Mouse (Mus musculus) left cerebral cortex, postnatal 36 days (tissue): ENCODE results near the gene Arv1. TPM values are rescaled to one million over a fixed set of nuclear protein-coding genes. Genes with fewer than 3 reads are reported as not detected.

Source experiments
- DNase-seq, 2 experiments: peaks; one replicate each; pipeline ENCODE4 v3.0.0; 2021 to 2022; ENCODE audit warnings: low spot score in 2 of 2, mixed read lengths in 1 of 2
- intact Hi-C: fragments of 180-260 bp; cut with DNase I; formaldehyde crosslinking; loops from one replicate; pipeline ENCODE4 v1.15.1; 2025
- total RNA-seq, 2 experiments: library from RNA; stranded (reverse); gene quantifications; 2 replicates each; pipeline ENCODE4 v1.2.3; 2021

Arv1 gene
- total RNA-seq, 2 experiments from 2014 or later = 9.8 to 12.7 TPM

DNA sequence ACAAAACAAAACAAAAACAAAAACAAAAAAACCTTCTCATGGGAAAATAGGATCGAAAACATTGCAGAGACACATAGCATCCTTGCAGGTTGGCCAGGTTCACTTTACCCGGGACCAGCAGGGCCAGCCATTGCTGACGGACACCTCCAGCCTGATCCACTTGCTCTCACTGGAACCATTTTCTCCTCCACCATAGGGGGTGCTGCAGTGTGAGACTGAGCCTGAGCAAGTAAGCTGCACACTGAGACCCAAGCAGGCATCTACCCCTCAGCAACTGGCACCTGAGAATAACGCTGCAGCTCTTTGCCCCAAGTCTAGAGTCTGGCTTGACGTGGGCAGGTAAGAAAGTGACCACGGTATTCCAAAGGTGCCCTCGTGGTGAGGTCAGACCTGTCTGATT lies 1.8 kb upstream of the Arv1 start:
- intact Hi-C loops = loop anchor here (5.0 kb wide), 1 partner anchor 72 kb away; the partner anchor contains the start of gene Trim67
- DNase-seq = no peak

DNA sequence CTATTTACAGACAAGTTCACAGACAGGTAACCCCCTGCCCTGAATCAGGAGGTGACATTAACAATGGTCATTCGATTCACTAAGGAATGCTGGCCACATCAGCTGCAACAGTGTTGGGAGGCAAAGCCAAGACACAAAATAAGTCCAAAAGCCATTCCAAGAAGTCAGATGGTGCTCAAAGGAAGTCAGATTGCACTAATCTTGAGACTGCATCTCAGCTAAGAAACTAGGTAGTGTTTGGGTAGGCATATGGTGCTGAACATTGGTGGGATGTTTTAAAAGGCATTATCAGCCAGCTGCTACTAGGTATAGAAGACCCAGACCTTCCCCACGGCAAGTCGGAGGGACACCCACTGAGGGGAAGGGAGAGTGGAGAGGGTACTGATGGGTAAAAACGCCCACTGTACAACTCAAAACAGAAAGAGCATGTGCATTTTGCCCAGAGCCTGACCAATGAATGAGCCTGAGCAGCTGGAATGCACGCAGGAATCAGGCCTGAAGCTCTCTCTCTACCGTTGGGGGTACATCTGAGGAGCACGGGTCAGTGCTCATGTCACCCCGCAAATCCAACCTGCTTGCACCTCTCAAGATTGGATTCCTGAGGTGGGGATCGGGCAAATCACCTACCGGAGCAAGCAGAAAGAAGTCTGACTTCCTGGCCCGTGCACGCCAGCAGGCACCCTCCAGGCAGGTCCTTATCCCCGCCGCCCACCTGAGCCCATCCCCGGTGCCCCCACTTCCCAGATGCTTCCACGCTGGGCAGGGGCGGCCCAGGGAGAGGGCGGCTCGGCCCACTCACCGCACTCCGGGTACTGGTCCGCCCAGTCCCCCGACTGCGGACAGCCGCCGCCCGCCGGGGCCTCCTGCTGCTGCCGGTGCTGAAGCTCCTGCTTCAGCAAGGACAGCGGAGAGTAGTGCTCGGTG lies 739 bp upstream of the Arv1 start:
- peak in 1 of 2 experiments; percentile 13 for DNase-seq
- intact Hi-C loops = loop anchor here (5.0 kb wide), 1 partner anchor 71 kb away; the partner anchor contains the start of gene Trim67

- intact Hi-C loops = loop anchor here (5.0 kb wide), 1 partner anchor 68 kb away; the partner anchor contains the start of gene Trim67
- no peak for DNase-seq
These were observed 2.4 kb downstream of the Arv1 start for GRCm38 (mm10) chr8:124724301-124724700.

DNA sequence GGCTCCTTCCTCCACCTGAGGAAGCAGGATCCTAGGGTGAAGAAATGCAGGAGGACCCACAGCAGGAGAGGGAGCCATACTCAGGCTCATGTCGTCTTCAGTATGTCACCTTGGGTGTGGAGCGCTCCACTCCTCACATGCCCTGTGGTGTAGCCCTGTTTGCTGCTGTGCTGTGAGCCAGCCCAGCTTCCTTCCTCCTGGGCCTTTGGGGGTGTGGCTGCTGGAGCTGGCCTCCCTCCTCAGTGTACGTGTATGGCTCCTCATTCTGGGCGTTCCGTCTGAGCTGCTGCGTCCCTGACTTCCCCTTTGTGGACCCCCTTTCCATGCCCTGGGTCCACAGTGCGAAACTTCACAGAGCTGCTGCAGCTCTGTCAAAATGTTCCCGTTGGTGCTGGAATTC lies 10.9 kb downstream of the Arv1 start:
- DNase-seq = no peak
- intact Hi-C loops = no loop called here

DNA sequence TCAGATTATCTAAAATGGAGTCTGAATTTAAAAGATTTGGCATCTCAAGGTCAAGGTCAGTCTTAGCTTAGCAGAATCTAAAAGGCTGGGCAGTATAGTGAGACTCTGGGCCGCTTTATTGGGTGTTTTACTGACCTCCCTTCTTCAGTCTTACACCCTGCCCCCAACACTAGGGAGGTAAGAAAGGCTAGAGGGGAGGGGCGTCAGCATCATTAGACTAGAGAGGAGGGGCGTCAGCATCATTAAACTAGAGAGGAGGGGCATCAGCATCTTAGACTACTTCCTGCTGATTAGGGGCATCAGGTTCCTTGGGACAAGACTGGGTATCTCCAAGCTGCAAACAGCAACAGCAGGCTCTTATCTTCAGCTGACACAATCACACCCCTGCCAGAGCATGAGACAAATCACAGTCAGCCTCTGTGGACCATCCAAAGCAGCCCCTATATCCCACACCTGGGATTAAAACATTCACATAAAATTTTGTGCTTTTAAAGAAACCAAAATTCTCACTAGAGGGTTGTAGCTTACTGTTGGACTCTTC lies 13.5 kb downstream of the Arv1 start:
- intact Hi-C loops = no loop called here
- no peak for DNase-seq

DNA sequence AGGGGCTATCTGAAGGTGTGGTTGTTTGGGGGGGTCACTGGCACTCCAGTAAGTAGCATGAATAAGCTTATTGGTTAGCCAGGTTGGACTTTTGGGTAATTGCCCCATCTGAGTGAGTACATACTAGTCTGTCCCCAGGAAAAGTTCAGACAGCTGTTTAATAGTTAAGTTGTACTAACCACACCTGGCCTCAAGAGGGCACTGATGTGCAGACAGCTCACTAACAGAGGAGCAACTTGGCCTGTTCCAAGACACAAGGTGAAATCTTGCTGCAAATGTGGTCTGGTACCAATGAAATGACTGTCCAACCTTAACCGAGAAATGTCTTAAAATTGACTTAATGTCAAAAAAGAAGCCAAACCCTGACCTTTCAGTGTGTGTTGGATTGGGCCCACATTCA lies 17.3 kb downstream of the Arv1 start:
- DNase-seq = no peak
- intact Hi-C loops = no loop called here

DNA sequence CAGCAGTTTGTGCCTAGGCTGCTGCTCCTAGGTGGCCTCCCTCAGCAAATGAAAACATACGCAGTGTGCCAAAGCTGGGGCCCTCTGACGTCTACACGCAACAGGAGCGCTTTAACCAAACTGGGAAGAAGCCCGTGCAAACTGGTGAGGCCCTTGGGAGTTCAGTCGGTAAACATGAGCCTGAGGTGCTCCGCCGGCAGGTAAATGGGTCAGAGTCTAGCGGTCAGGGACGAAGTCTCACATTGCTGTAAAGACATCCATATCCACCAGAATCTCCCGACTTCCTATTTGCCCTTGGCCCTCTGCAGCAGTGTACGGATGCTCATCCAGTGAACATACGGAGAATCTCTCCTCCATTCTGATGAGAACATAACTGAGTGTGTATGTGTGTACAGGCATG lies 24.7 kb downstream of the Arv1 start:
- intact Hi-C loops = no loop called here
- no peak for DNase-seq

DNA sequence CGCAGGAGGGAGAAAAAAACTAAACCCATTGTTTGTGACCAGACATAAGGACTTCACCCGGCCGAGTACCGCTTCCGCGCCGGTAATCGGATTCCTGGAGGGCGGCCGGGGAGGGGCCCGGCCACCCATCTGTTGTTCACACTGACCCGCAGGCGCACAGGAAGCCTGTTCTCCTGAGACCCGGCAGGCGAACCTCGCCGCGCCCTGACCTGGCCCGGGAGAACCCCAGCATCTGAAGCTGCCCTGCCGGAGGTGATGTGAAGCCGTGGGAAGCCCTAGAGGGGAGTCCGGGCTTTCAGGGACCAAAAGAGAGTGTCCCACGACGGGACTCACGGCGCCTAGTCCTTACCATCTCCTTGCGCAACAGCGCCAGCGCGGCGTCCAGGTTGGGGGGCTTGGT lies 29.3 kb downstream of the Arv1 start:
- intact Hi-C loops = no loop called here
- DNase-seq = no peak

- DNase-seq = no peak
- intact Hi-C loops = no loop called here
These were observed 29.8 kb downstream of the Arv1 start, which contains the start of gene Fam89a for GRCm38 (mm10) chr8:124751709-124752173. TSS of gene Fam89a (minus strand) at chr8:124751832.

GRCm38 (mm10) chr8:124752325-124752862 lies 30.5 kb downstream of the Arv1 start:
- intact Hi-C loops = no loop called here
- DNase-seq = no peak

DNA sequence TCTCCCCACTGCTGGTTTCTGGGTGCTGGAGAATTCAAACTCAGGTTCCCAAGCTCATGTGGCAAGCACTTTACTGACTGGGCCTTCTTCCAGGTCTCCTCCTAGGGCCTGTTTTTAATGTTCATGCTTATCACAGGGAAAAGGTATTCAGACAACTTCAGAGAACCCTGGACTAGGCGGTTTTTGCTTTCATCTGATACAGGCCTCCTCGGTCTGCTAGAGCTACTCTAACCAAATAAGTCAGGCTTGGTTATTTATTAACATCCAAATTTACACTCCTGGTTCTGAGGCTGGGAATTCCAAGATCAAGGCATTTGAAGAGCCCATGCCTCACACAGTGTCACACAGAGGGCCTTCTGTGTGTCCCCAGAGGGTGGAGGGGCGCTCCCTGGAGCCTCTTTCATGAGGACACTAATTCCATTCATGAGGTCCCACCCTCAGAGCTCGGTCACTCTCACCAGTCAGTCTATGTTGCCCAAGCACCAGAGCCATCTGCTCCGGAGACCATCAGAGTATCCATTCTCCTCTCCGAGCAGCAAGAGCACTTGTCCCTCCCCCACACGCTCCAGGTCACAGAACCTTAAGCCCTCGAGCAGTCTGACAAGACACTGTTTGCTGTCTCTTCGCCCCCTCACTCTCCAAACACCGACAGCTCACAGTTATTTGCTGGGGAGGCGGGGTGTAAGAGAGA lies 32.3 kb downstream of the Arv1 start:
- intact Hi-C loops = no loop called here
- no peak for DNase-seq

GRCm38 (mm10) chr8:124754792-124755190 lies 32.9 kb downstream of the Arv1 start:
- no peak for DNase-seq
- intact Hi-C loops = no loop called here

DNA sequence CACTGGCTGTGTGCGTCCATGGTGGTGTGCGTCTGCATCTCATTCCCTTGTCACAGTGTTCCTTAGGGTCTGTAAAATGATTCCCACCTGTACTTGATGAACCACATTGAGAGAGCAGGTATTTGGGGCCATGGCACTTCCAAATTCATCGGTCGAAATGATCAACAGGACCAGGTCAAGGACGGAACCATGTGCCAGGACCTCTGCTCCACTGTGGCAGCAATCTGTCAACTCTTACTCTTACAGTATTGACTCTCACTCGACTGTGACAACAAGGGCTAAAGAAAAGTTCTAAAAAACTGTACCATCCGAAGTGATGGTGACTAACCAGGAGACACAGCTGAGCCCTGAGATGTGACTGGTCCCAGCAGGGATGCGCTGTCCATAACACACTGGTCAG lies 33.5 kb downstream of the Arv1 start:
- intact Hi-C loops = no loop called here
- no peak for DNase-seq

- no peak for DNase-seq
- intact Hi-C loops = no loop called here
These were observed 34.2 kb downstream of the Arv1 start for GRCm38 (mm10) chr8:124756153-124756552.

DNA sequence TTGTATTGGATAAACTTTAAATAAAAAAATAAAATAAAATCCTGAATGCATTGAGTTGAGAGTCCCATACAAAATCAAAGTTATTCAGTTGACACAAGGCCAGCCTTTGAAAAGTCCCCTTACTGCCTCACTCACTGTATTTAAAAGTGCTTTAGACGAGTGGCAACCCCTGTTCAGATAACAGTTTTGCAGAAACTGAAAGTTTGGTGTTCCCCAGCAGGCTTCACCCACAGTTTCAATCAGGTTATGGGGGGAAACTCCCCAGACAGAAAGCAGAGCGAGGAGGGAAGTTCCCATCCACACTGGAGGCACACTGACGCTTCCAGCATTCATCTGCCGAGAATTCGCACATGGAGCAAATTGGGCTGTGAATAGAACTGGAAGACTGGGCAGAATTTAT lies 34.7 kb downstream of the Arv1 start:
- DNase-seq = no peak
- intact Hi-C loops = no loop called here

- intact Hi-C loops = no loop called here
- no peak for DNase-seq
These were observed 36.6 kb downstream of the Arv1 start for GRCm38 (mm10) chr8:124758544-124758943.

- no peak for DNase-seq
- intact Hi-C loops = no loop called here
These were observed 41.1 kb downstream of the Arv1 start for GRCm38 (mm10) chr8:124763061-124763460.

DNA sequence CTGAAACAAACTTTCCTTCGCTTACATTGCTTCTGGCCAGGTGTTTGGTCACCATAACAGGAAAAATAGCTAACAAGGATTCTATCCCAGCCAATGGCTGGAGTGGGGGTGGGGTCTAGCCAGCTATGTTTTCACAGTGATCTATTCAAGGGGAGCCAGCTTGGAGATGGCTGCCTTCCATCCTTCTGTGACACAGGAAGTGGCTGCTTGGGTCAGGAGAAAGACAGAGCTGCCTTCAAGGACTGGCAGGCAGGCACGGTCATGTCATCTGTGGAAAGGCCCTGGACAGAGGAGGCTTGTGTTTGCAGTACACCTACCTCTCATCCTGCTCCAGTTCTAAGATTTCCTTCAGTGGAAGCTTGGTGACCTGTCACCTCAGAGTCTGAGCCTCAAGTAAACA lies 50.5 kb downstream of the Arv1 start:
- DNase-seq = no peak
- intact Hi-C loops = no loop called here

DNA sequence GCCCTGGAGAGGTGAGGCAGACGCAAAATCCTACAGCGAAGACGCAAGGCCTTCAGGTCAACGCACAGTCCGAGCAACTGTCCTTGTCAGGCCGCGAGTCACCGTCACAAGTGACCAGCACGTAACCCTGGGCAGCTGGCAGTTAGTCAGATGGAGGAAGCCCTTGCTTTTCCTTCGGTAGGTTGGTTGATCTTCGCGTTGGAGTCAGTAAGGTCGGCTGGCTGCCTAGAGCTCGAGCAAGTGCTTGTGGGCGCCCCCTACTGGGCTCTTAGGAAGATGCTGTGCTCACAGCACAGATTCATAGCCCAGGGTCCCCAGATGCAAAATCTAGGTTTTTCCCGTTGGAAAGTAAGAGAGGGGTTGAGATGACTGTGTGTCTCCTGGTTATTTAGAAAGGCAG lies 53.8 kb downstream of the Arv1 start:
- peak; percentile 51 to 60 for DNase-seq
- intact Hi-C loops = no loop called here

- intact Hi-C loops = no loop called here
- no peak for DNase-seq
These were observed 58.3 kb downstream of the Arv1 start for GRCm38 (mm10) chr8:124780236-124780635.
